Mouse (Mus musculus): ENCODE data around the gene Mfn2.

- TF ChIP-seq CTCF (IDR thresholded peaks at IDR 0.05; ENCODE audit: low read depth) (no peak), EP300 (IDR thresholded peaks at IDR 0.05; ENCODE audit: low read depth) (no peak)
Observed at GRCm38 (mm10) chr4:147941045-147942020, 36.8 kb upstream of the Mfn2 start.
